Mouse (Mus musculus) spleen, adult 2 months (tissue): Measurements from ENCODE around the gene Ndufaf8.

ENCODE experiments used
- CTCF ChIP-seq: fragments of 200-500 bp; IDR thresholded peaks from 2 replicates; pipeline ENCODE4 v1.5.1; 2011; ENCODE audit warnings: mild to moderate bottlenecking, inconsistent platforms; ENCODE audit not compliant: insufficient read depth, insufficient read length, insufficient replicate concordance; ENCODE audit errors: extremely low read depth
- POLR2A ChIP-seq: fragments of 200-500 bp; IDR thresholded peaks from 2 replicates; pipeline ENCODE4 v1.6.1; 2011; ENCODE audit warnings: low read depth, low read length, inconsistent platforms

DNA sequence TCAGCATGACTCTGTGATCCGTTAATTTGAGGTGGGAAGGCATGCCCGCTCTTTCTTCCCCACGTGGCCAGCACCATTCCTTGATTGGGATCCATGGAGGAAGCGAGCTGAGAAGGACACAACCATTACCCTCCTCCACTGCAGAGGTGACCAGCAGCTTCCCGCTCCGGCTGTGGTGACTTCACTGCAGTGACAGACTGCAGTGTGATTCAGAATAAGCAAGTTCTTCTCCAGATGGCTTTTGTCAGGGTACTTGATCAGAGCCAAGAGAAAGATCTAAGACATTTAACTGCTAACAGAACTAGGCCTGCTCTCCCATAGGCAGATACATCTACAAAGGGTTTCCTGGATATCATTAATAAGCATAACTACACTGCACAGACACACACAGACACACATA, 18.4 kb upstream of the Ndufaf8 start:
- TF ChIP-seq POLR2A (no peak), CTCF (no peak)
